Mouse (Mus musculus) induced T-regulatory cell, adult 2 months (primary cell): ENCODE data around the gene Nlrp3.
A peak's percentile ranks its signal among the peaks of the same experiment; 100 is the strongest.

Experiments used
- DNase-seq: peaks from one replicate; pipeline ENCODE4 v3.0.0-alpha.2; 2012; ENCODE audit warnings: low read depth

The Nlrp3 gene

GRCm38 (mm10) chr11:59541324-59541723 is at the start of gene Nlrp3:
Gene Nlrp3, plus strand, starts transcription at chr11:59541568.
- DNase-seq = no peak

DNA sequence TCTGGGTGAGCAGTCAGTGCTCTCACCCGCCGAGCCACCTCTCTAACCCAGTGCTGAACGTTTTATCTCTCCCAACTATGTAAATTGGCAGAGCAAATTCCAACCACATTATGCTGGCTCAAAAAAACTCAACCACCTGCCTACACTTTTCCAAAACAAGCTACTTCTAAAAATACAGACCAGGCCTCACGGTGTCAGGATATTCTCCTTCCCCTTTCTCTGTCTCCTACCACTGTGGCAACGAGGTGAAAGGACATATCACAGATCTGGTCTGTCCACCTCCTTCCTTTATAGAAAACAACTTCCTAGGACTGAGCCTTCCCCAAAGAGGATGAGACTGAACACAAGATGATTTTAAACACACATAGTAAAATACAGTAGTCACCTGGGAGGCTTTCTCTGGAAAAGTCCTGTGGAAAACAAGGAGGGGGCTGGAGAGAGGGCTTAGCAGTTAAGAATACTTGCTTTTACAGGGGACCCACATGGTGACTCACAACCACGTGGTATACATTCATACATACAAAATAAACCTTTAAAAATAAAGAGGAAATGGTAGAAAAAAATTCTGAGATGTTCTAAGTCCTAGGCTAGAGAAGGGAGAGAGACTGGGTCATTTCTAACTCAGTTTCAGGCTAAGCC is 44.6 kb upstream of the Nlrp3 start:
- no peak for DNase-seq

GRCm38 (mm10) chr11:59497747-59498146 is 43.6 kb upstream of the Nlrp3 start:
- DNase-seq = no peak

GRCm38 (mm10) chr11:59501978-59502700 is 39.2 kb upstream of the Nlrp3 start:
- DNase-seq = no peak

DNA sequence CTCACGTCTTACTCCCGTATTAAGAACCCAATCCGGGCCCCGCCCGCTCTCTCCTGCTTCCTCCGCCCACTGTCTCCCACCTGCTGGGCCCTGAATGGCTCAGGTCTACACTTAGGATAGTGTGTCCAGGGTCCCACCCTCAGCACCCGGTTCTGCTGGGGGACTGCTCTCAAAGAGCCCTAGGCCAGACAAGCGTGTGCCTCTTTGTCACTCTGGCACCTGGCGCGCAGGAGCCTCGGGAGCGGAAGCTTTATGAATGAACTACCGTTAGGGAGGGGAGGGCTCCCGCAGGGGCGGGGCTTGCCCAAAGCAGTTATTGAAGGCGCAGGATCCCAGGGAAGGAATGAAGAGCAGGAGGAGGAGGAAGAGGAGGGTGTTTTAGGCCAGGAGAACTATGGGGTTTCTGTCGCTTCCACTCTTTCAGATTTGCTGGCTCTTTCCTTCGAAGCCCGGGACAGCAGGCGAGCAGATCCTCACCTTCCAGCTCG is 36.0 kb upstream of the Nlrp3 start:
- DNase-seq = peak; percentile 84

DNA sequence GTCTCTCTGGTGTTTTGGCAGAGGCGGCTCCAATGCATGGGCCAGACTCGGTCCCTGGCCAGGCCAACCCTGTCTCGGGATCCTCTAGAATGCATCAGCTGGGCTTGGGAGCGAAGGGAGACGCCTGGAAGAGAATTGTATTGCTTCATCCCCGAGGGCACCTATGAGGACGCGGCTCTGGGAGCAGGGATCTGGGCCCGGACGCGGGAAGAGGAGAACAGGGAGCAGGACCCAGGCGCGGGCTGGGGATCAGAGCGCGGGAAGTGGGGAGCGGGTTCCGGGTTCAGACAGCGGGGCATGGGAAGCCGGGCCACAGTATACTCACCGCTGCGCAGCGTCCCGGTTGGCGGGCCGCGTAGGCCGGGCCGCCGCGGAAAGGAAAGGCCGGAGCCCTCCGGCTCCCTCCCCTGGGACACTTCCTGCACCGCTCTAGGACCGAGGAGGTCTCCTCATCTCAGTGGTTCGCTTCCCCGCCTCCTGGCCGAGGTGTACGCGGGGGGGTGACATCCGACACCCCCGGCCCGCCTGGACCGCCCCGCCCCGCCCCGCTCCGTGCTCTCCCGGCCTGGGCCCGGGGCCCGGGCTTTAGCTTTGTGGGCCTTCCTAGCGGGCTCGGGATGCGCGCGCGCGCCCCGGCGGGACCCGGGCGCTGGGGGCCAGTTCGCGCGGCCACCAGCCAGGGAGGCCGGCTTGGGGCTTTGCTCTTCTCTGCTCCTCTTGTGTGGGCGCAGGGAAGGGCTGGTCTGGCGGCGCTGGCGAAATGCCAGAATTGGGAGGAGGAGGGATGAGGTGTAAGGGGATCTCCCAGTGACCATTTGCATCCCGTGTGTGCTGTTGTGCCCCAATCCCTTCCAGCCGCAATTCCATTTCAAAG is 35.3 kb upstream of the Nlrp3 start:
- peak; percentile 88 for DNase-seq

- no peak for DNase-seq
These were observed 34.7 kb upstream of the Nlrp3 start for GRCm38 (mm10) chr11:59506713-59507074.

DNA sequence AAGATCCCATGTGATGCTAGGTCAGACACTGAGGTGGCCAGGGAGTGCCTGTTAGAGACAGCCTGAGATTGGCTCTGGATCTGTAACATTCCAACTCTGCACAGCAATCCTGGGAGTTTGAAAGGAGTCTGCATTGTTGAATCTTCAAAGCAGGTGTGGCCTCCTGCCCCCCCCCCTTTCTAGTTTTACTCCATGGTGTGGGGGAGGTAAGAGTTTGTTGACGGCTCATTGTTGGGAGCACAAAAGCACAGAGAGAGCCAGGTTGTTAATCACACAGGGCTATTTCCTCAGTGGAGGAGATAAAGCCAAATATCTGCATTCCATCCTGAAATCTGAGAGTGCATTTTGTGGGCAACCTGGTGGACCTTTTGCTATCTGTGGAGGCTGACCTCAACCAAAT is 29.8 kb upstream of the Nlrp3 start:
- DNase-seq = no peak

DNA sequence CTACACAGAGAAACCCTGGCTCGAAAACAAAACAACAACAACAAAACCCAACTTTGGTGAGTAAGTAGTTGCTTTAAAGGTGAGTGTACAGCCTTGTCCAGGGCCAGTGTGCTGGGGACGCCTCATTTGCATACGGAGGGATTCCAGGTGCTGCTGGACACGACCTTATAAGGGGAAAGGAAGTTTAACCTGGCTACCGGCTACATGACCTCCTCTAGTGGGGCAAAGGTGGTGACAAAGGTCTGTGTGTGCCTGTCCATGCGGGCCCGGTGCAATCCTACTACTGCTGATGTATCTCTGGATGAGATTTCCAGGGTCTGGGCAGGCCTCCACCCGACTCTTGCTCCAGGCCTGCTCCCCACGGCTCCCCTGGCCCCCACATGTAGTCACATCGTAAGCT is 28.6 kb upstream of the Nlrp3 start:
- no peak for DNase-seq

- DNase-seq = no peak
These were observed 27.8 kb upstream of the Nlrp3 start for GRCm38 (mm10) chr11:59513556-59513955.

DNA sequence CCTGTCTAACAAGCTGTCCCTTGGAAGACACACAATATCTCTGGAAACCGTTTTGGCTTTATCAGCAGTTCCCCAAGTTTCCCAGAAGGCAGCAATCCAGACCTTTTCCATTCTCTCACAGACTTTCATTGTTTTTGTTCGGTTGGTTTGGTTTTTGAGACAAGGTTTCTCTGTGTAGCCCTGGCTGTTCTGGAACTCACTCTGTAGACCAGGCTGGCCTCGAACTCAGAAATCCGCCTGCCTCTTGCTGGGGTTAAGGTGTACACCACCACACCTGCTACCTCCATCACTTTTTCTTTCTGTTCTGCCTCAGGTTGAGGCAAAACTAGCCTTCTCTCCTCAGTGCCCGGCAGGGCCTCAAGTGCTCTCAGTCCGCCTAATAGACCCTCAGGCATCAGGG is 27.0 kb upstream of the Nlrp3 start:
- DNase-seq = no peak

DNA sequence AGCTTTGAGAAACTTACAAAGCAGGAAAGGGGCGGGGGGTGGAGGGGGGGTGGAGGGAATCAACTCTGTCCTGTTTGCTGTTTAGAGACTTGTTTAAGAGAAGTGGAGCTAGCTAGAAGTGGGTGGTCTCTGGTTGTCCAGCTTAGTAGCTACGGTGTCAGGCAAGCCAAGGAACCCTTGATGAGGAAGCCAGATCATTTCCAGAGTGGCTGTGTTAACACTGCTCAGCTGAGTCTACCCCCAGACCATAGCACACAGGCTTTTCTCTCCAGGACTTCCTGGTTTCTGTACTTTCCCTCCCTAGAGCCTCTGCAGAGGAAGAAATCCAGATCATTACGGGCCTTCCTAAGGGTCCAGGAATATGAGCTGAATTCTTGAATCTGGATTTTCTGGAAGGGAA is 26.6 kb upstream of the Nlrp3 start:
- DNase-seq = no peak

- no peak for DNase-seq
These were observed 23.9 kb upstream of the Nlrp3 start for GRCm38 (mm10) chr11:59517441-59517840.

- peak; percentile 28 for DNase-seq
These were observed 23.1 kb upstream of the Nlrp3 start for GRCm38 (mm10) chr11:59518226-59518625.

DNA sequence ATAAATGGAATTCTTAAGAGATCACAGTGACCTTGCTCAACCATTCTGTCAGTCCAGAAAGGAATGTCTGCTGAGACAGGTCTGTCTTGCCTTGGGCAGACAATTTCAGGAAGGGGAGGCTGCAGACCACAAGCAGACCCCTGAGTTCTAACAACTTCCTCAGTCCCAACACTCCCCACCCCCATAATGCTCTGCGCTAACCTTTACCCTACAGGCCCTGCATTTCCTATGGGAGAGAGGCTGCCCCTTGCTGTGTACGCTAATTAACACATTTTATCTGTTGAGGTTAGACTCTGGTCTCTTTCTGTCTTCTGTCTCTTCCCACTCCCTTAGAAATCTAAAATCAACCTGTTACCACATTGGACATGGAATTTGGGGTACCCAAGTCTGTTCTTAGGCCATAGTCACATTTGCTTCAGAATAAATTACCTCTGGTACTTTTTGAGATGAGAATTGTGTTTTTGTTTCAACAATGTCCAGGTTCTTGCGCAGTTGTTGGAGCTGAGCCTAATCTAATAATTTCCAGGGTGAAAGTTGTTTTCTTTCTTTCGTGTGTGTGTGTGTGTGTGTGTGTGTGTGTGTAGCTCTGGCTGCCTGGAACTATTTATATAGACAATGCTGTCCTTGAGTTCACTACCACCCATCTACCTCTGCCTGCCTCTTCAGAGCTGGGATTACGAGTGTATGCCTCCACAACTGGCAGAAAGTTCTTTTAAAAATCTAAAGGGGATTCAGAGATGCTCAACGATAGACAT is 21.4 kb upstream of the Nlrp3 start:
- DNase-seq = no peak

DNA sequence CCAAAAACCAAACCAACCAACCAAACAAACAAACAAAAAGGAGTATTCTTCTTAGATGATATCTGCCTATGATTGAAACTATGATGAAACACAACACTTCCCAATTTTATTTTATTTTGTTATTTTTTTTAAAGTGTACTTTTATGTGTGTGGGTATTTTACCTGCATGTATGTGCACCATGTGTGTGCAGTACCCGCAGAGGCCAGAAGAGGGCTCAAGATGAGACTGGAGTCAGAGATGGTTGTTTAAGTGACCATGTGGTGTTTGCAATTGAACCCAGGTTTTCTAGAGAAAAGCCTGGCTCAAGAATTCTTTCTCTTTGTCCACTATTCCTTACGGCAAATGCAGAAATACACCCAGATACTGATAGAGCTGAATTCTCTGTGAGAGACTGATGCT is 17.2 kb upstream of the Nlrp3 start:
- DNase-seq = peak; percentile 29

- peak; percentile 80 for DNase-seq
These were observed 16.1 kb upstream of the Nlrp3 start for GRCm38 (mm10) chr11:59525237-59525636.

DNA sequence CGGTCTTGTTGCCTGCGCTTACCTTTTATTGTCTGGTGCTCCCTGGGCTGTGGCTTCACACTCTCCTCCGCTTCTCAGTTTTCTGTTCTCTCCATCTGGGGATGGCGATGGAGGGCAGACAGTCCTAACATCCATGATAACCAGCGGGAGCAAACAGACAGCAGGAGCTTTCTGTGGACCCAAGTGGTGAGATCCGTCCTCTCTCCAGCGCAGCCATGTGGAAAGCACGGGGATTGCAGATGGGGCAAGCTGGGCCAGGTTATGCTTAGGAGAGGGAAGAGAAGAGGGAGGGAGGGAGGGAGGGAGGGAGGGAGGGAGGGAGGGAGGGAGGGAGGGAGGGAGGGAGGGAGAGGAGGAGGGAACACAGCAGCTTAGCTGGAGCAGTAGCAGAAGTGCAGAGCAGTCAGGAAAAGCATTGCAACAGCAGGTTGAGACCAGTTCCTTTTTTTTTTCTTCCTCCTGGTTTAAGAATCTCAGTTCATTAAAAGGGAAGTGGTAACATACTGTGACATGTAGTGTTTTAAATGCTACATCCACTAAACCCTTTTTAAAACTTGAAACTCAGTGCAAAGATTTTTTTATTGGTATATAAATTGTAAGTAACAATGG is 14.8 kb upstream of the Nlrp3 start, which contains the start of gene Zkscan17:
Zkscan17 (minus strand) TSS at position 280 of the 609 bp plus-strand sequence.
- DNase-seq = peak; percentile 26

GRCm38 (mm10) chr11:59530221-59530620 is 11.1 kb upstream of the Nlrp3 start:
- DNase-seq = no peak

DNA sequence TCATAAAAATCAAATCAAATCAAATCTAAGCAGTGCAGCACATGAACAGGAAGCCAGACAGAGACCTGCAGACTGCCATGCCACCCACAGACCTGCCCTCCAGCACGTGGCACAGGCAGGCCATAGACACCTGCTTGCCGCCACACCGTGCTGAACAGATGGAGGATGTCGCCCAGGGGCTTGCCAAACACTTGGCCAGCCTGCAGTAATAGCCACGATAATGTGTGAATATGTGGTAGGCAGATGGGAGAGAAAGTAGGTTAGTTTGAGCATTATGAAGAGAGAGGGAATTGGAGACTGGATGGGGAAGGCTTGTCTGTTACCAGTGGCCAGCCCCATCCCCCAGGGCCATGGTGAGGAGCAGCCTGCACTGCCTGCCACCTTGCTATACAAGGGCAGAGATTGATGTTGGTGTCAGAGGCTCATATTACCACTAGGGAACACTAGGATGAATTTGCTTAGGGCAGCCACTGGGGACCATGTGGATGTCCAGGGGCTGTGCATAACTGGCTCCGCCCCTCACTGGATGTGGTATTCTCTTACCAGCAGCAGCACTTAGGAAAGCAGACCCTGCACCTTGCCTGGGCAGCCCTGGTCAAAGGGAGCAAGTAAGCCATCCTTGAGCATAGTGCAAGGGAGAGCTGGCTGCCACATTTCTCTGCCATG is 10.4 kb upstream of the Nlrp3 start:
- DNase-seq = no peak

GRCm38 (mm10) chr11:59531562-59531961 is 9.8 kb upstream of the Nlrp3 start:
- DNase-seq = no peak
